Mouse (Mus musculus): ENCODE measurements around the gene Btnl1.

- TF ChIP-seq CTCF (IDR thresholded peaks at IDR 0.05; ENCODE audit: low read depth) (no peak), EP300 (optimal IDR thresholded peaks at IDR 0.05) (no peak)
Observed at GRCm38 (mm10) chr17:34376847-34377246, at the start of gene Btnl1.

Measured in stomach, postnatal 0 days (tissue).